Mouse (Mus musculus): ENCODE measurements around the gene Bcar1.

GRCm38 (mm10) chr8:111769764-111770428 lies 26.3 kb upstream of the Bcar1 start:
- no peak for TF ChIP-seq FLI1 (IDR thresholded peaks at IDR 0.05; ENCODE audit: low read length)
- TF ChIP-seq GATA1 (IDR thresholded peaks at IDR 0.05; ENCODE audit: borderline replicate concordance, low read length): no peak

Measured in megakaryocyte, embryonic 14.5 days (primary cell).